Comparison of ENCODE assay signal across 8 mouse cellular contexts in the genomic region with DNA sequence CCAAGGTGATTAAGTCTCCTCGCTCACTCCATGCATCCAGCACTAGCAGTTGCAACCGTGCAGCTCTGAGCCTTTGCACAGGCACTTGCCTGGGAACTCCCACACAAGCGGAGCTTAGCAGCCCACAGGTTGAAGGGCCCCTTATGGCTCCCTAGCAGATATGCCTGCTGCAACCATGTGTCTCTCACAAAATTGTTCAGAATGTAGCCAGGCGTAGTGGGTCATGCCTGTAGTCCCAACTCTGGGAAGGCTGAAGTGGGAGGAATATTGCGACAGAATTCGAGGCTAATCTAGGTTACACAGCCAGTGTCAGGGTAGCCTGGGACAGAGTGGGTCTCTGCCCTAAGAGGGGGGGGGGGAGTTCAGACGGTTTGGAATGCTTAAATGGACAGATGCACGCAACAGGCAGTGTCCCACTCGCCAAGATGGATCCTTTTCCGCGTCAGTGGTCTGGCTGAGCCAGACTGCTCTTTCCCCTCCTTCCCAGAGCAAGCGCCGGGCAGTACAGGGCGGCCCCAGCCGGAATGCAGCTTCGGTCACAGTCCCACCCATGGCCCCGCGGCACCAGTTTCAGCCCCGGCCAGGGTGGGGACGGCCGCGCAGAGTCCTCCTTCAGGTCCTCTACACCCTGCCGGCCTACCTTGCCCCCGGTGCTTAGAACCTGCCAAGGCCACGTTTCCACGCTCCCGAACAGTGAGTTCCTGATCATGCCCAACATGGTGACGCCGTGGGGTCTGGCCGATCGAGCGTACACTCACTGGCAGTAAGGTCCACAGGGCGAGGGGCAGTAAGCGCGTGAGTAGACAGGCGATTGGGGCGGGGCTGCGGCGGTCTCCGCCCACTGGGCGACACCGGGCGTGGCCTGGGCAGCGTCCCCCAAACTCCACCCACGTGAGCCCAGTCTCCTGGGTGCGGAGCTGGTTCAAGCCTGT. TPM values are rescaled to one million over a fixed set of nuclear protein-coding genes. Genes with fewer than 3 reads are reported as not detected.
DNase-seq lines count a peak whose midpoint lies in the region; ATAC-seq lines count a peak whose summit lies in the region.

No protein-coding gene starts in this region.

- peak overlapping the region; percentile 64 for H3K4me3 ChIP-seq in intestine, embryonic 14.5 days (ENCODE audit: low read depth, low read length)

- no peaks in the 10 kb centered on the region for H3K9me3 ChIP-seq in intestine, embryonic 14.5 days (ENCODE audit: control insufficient read depth, low read length)

- peak overlapping the region; percentile 82 for H3K27ac ChIP-seq in intestine, embryonic 14.5 days (ENCODE audit: low read depth)

- peaks cover 3% of the 10 kb centered on the region; the same call in 1 of the 2 replicates for H3K4me1 ChIP-seq in intestine, embryonic 14.5 days (replicated peaks; ENCODE audit: control insufficient read depth, insufficient read depth, low read length)

- ATAC-seq in intestine, embryonic 14.5 days (replicated peaks; ENCODE audit: low FRiP score, low TSS enrichment, low read depth): peak; percentile 95

- intact Hi-C loops in gastrocnemius, postnatal 14 days (cut with DNase I; ENCODE audit: low total_unique reads): no loop called here
- intact Hi-C loops in left cerebral cortex, postnatal 25 days (cut with DNase I): no loop called here

- peak; percentile 69 for DNase-seq in adrenal gland, adult 8-10 months
- DNase-seq in embryo, embryonic 10.5 days (ENCODE audit: low spot score): peak; percentile 90
- peak; percentile 90 for DNase-seq in gastrocnemius, postnatal 14 days
- DNase-seq in intestine, embryonic 14.5 days (ENCODE audit: low spot score): peak; percentile 93
- peak; percentile 75 to 80 for DNase-seq in left cerebral cortex, postnatal 25 days (ENCODE audit: low spot score in 2 of 2)
- peak; percentile 82 for DNase-seq in mesoderm, embryonic 11.5 days (ENCODE audit: low read depth, low spot score)
- peak; percentile 75 for DNase-seq in right cerebral cortex, postnatal 4 days
- DNase-seq in yolk sac, embryonic 10.5 days (ENCODE audit: low spot score): peak; percentile 91

- peak overlapping the region; percentile 86 for H3K4me2 ChIP-seq in intestine, embryonic 14.5 days (ENCODE audit: low read length)

- H3K27me3 ChIP-seq in intestine, embryonic 14.5 days (replicated peaks; ENCODE audit: control insufficient read depth, insufficient read depth, low read length): no peaks in the 10 kb centered on the region

- 3% methylated on average over 46 of the region's 46 CpGs for WGBS in intestine, embryonic 14.5 days

- H3K9ac ChIP-seq in intestine, embryonic 14.5 days (ENCODE audit: low read length): peak overlapping the region; percentile 78

- no peaks in the 10 kb centered on the region for H3K36me3 ChIP-seq in intestine, embryonic 14.5 days (ENCODE audit: control insufficient read depth, insufficient read depth, low read length)

RNA-seq across cellular contexts. Expression of gene Fam234b, which starts 30.1 kb away (rescaled TPM):
- 10 to 100 TPM; 26.3 to 39.8 (median 36.7) TPM for total RNA-seq in adrenal gland, adult 8-10 months (2022)
- total RNA-seq in gastrocnemius, postnatal 14 days (2021): 1 to 10 TPM; 2.5 to 3.1 TPM
- 40.8 and 42.4 TPM in 2 replicates for polyA plus RNA-seq in intestine, embryonic 14.5 days (2014; fragmentation: Nextera tagmentation; extraction: Ambion mirVana)
- 100 to 1,000 TPM; 143 to 147 TPM for total RNA-seq in left cerebral cortex, postnatal 25 days (2021)

RNA-seq across cellular contexts. Expression of gene Hebp1, which starts 30.2 kb away (rescaled TPM):
- total RNA-seq in adrenal gland, adult 8-10 months (2022): 10 to 100 TPM; 13.4 to 37.5 (median 24.8) TPM
- total RNA-seq in gastrocnemius, postnatal 14 days (2021): 10 to 100 TPM in 1 of 2 experiments, 1 to 10 TPM in 1; 9.7 to 10.3 TPM
- polyA plus RNA-seq in intestine, embryonic 14.5 days (2014; fragmentation: Nextera tagmentation; extraction: Ambion mirVana): 13.9 and 14.7 TPM in 2 replicates
- total RNA-seq in left cerebral cortex, postnatal 25 days (2021): 10 to 100 TPM; 42.6 to 43.9 TPM

RNA-seq across cellular contexts. Expression of gene Gprc5d, which starts 49.6 kb away (rescaled TPM):
- not detected for total RNA-seq in adrenal gland, adult 8-10 months (2022)
- not detected for total RNA-seq in gastrocnemius, postnatal 14 days (2021)
- not detected in 2 replicates for polyA plus RNA-seq in intestine, embryonic 14.5 days (2014; fragmentation: Nextera tagmentation; extraction: Ambion mirVana)
- not detected for total RNA-seq in left cerebral cortex, postnatal 25 days (2021)

Comparison
In these comparisons a context has a peak if more than half of its experiments do, and no peak if none do; other contexts are left out.
1. Peak in every context shown above with its lines: DNase-seq, ATAC-seq, H3K4me3 ChIP-seq and H3K27ac ChIP-seq.
2. RNA of gene Fam234b, which starts 30.1 kb away (total RNA-seq): 143 to 147 TPM in left cerebral cortex, postnatal 25 days and 26.3 to 39.8 TPM in adrenal gland, adult 8-10 months; 2.5 to 3.1 TPM in gastrocnemius, postnatal 14 days; every median in the first group is over 4 times any median in the second.